Mouse (Mus musculus) liver, embryonic 11.5 days (tissue): ENCODE measurements at regions not wholly inside any gene's neighbourhood (a gene's known extent, or its start where the extent isn't known, plus 50 kb on each side); places are given as distances from the start of the nearest gene placed in this dataset.
A peak's percentile ranks its signal among the peaks of the same experiment; 100 is the strongest.

ENCODE experiments used
- ATAC-seq: fragments of 200-750 bp; cut with Nextera tagmentation; replicated peaks from 2 replicates; pipeline ENCODE4 v1.8.0; 2017; ENCODE audit warnings: moderate number of reproducible peaks, mild to moderate bottlenecking, moderate TSS enrichment, moderate library complexity; ENCODE audit not compliant: low FRiP score
- DNase-seq: peaks from one replicate; pipeline ENCODE4 v3.0.0-alpha.2; 2017; ENCODE audit warnings: low spot score
- H3K27ac ChIP-seq: fragments of 300-500 bp; sonication (generic); 2 replicates; pipeline ENCODE4 v1.5.1; 2014; ENCODE audit warnings: mild to moderate bottlenecking, low read depth, low read length, control low read depth
- H3K27me3 ChIP-seq: fragments of 300-500 bp; sonication (generic); replicated peaks from 2 replicates; pipeline ENCODE4 v1.6.1; 2014; ENCODE audit warnings: low read length, mixed read lengths; ENCODE audit not compliant: control insufficient read depth, insufficient read depth
- H3K36me3 ChIP-seq: fragments of 300-500 bp; sonication (generic); 2 replicates; pipeline ENCODE4 v1.6.1; 2014; ENCODE audit warnings: mild to moderate bottlenecking, low read length, moderate library complexity, mixed read lengths; ENCODE audit not compliant: control insufficient read depth, insufficient read depth
- H3K4me1 ChIP-seq: fragments of 300-500 bp; sonication (generic); replicated peaks from 2 replicates; pipeline ENCODE4 v1.6.1; 2014; ENCODE audit warnings: low read length, mixed read lengths; ENCODE audit not compliant: control insufficient read depth, insufficient read depth
- H3K4me2 ChIP-seq: fragments of 300-500 bp; sonication (generic); 2 replicates; pipeline ENCODE4 v1.6.1; 2014; ENCODE audit warnings: mild to moderate bottlenecking, control low read depth, moderate library complexity
- H3K4me3 ChIP-seq: fragments of 300-500 bp; sonication (generic); 2 replicates; pipeline ENCODE4 v1.5.1; 2014; ENCODE audit warnings: low read depth, low read length, control low read depth
- H3K9ac ChIP-seq: fragments of 300-500 bp; sonication (generic); 2 replicates; pipeline ENCODE4 v1.6.1; 2014; ENCODE audit warnings: low read depth, low read length, control low read depth
- H3K9me3 ChIP-seq: fragments of 300-500 bp; sonication (generic); 2 replicates; pipeline ENCODE4 v1.6.1; 2016; ENCODE audit warnings: low read length, inconsistent platforms, mixed read lengths; ENCODE audit not compliant: control insufficient read depth
- WGBS: fragments of 180-500 bp; shearing (Covaris S2); extraction: QIAGEN DNeasy Blood & Tissue Kit; methylation state at CpG from one replicate; pipeline ENCODE4 v1.1.7; 2014; 5-methylcytosine and 5-hydroxymethylcytosine counted together

DNA sequence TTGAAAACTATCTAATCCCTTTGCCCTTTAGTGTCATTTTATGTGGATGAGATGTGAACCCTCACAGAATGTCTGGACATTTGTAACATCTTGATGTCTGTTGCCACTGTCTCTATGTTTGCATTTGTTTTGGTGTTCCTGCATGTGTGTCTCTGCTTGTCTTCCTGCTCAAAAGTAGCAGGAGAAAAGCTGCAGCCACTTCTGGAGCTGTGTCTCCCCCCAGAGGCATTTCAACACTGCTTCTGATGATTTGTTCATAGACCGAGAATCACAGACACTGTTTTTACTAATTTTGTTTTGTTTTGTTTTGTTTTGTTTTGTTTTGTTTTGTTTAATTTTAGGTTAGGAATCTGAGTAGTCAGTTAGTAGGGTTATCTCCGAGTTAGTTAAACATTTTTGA lies 883.8 kb downstream of the Gbe1 start:
- H3K27me3 ChIP-seq, result no peaks in the 10 kb centered on the region
- no peaks in the 10 kb centered on the region for H3K9me3 ChIP-seq
- H3K27ac ChIP-seq, result no peak overlapping the region
- DNase-seq (no peak), ATAC-seq (no peak)
- H3K4me1 ChIP-seq, result no peaks in the 10 kb centered on the region
- no peak overlapping the region for H3K4me3 ChIP-seq
- 73% methylated on average over 2 of the region's 2 CpGs for WGBS
- no peaks in the 10 kb centered on the region for H3K36me3 ChIP-seq
- no peak overlapping the region for H3K4me2 ChIP-seq
- H3K9ac ChIP-seq, result no peak overlapping the region

DNA sequence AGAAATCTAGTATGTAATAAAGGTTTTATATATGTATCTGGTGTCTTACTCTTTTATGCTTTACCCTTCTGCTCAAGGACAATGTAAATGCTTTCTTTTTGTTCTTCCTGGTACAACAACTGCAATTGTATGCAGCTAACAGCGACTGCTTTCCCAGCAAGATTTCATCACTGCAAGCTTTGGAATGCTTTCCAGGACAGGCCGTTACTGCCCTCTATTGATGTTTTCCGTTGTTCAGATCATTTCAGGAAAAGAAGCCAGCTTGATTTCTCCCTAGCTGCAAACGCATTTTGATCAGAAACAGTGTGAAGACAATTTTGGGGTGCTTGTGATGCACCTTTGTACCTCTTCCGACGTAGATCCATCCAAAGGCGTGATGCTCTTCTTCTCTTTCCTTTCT lies 895.1 kb downstream of the Gbe1 start:
- 58% methylated on average over 7 of the region's 7 CpGs for WGBS
- Histone ChIP-seq H3K36me3 (no peaks in the 10 kb centered on the region), H3K27ac (no peak overlapping the region), H3K9me3 (no peaks in the 10 kb centered on the region), H3K27me3 (no peaks in the 10 kb centered on the region), H3K4me3 (no peak overlapping the region), H3K4me1 (no peaks in the 10 kb centered on the region), H3K9ac (no peak overlapping the region), H3K4me2 (no peak overlapping the region)
- ATAC-seq (no peak), DNase-seq (no peak)

DNA sequence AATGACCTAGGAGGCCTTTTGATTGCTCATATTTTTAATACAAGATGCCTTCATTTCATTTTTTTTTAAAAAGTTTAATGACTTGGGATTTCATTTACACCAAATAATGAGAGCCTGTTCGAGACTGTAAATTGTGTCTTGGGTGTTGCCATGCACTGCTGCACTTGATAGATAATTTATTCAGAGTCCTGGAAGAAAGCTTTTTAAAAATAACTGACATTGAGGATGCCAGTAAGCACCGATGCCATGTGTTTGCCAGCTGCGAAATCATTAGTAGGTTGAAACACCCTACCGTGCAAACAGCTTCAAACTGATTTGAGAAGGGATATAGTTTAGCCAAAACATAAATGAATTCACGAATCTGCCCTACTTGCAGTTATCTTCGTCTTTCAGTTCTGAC lies 910.7 kb downstream of the Gbe1 start:
- no peak overlapping the region for H3K27ac ChIP-seq
- H3K4me3 ChIP-seq, result no peak overlapping the region
- H3K9ac ChIP-seq, result no peak overlapping the region
- H3K36me3 ChIP-seq, result no peaks in the 10 kb centered on the region
- WGBS, result 67% methylated on average over 6 of the region's 6 CpGs
- no peak for DNase-seq
- H3K4me1 ChIP-seq, result no peaks in the 10 kb centered on the region
- no peak overlapping the region for H3K4me2 ChIP-seq
- no peaks in the 10 kb centered on the region for H3K9me3 ChIP-seq
- no peaks in the 10 kb centered on the region for H3K27me3 ChIP-seq
- ATAC-seq, result no peak

DNA sequence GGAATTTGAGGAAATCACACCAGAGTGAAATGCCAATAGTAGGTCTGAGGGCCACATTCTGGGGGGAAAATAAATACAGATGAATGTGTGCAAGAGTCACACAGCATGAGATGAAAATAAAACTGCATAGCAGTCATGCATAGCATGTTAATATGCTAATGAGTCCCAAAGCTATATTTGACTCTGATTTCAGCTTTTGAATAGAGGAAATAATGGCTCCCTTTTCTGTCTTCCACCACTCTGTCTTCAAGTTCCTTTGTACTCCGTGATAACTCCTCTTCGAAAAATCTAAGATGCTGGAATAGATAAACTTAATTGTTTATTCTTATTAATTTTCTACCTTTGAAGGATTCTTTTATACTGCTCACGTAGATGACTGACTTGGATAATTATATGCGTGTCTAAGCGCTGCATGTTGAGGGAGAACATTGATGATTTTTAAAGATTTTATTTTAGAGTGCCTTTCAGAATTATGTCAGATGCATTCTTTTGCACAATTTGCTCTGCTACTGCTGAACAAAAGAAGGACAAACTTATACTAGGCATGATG lies 916.4 kb downstream of the Gbe1 start:
- no peak for ATAC-seq
- Histone ChIP-seq H3K27ac (no peak overlapping the region), H3K36me3 (no peaks in the 10 kb centered on the region), H3K27me3 (no peaks in the 10 kb centered on the region), H3K4me3 (no peak overlapping the region), H3K9me3 (no peaks in the 10 kb centered on the region), H3K4me2 (no peak overlapping the region), H3K4me1 (no peaks in the 10 kb centered on the region), H3K9ac (no peak overlapping the region)
- no peak for DNase-seq
- 83% methylated on average over 5 of the region's 5 CpGs for WGBS

DNA sequence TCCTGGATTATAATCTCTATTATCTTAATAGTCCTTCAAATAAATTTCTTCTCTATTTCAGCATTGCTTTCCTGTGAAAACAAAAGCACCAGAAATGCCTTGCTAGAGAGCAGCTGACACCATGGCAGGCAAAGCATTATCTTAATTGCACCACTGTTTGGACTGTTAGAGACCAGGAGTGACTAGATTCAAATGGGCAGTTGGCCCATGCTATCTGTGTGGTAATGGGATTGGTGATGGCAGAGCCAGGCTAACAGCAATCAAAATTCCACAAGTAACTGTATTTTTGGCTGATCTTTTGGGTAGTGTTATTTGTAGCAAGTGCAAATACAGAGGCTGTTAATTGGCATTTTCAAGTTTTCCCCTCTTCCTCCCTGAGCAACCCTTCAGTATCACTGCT lies 929.3 kb downstream of the Gbe1 start:
- no peaks in the 10 kb centered on the region for H3K4me1 ChIP-seq
- H3K4me3 ChIP-seq, result no peak overlapping the region
- ATAC-seq (no peak), DNase-seq (no peak)
- H3K27ac ChIP-seq, result no peak overlapping the region
- no peaks in the 10 kb centered on the region for H3K27me3 ChIP-seq
- H3K36me3 ChIP-seq, result no peaks in the 10 kb centered on the region
- no peaks in the 10 kb centered on the region for H3K9me3 ChIP-seq
- H3K4me2 ChIP-seq, result no peak overlapping the region
- H3K9ac ChIP-seq, result no peak overlapping the region

DNA sequence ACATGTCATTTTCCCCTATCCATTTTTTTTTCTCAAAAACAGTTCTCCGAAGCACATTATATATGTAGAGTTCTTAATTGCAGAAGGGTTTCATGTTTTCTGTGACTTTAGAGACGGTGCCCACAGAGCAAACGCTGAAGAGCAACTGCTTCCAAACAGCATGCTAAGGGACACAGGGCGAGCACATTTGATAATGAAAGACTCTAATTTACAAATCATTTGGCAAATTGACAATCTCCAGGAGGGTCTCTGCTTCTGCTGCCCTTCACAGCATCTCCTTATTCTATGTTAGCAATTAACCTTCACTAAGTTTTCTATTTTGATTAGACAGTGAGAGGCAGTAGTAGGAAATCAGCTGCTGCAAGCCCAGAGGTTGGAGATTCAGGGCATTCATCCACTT lies 929.7 kb downstream of the Gbe1 start:
- no peaks in the 10 kb centered on the region for H3K36me3 ChIP-seq
- H3K4me3 ChIP-seq, result no peak overlapping the region
- ATAC-seq, result no peak
- H3K4me2 ChIP-seq, result no peak overlapping the region
- 69% methylated on average over 4 of the region's 4 CpGs for WGBS
- no peak overlapping the region for H3K9ac ChIP-seq
- no peaks in the 10 kb centered on the region for H3K4me1 ChIP-seq
- no peak overlapping the region for H3K27ac ChIP-seq
- no peak for DNase-seq
- H3K9me3 ChIP-seq, result no peaks in the 10 kb centered on the region
- no peaks in the 10 kb centered on the region for H3K27me3 ChIP-seq

DNA sequence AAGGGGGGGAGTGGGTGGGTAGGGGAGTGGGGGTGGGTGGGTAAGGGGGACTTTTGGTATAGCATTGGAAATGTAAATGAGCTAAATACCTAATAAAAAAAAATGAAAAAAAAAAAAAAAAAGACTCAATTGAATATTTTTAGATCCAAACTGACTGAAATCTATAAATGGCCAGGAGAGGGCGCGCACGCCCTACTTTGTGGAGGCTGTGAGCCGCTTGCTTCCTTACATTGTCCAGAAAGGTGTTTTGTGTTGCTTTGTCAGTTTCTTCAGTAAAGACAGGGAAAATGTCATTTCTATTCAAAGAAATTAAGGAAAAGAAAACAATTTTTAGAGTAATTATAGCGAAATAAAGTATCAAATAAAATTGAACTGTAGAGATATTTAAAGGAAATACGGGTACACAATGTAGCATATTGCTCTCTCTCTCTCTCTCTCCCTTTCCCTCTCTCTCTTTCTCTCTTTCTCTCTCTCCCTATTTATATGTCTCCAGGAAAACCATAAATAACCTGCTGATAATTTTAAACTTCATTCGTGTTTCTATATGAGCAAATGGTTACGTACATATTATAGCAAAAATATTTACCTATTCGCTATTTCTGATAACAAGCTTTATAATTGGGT lies 933.9 kb downstream of the Gbe1 start:
- Histone ChIP-seq H3K27ac (no peak overlapping the region), H3K9me3 (no peaks in the 10 kb centered on the region), H3K4me2 (no peak overlapping the region), H3K36me3 (no peaks in the 10 kb centered on the region), H3K9ac (no peak overlapping the region), H3K4me1 (no peaks in the 10 kb centered on the region), H3K27me3 (no peaks in the 10 kb centered on the region), H3K4me3 (no peak overlapping the region)
- no peak for ATAC-seq
- 36% methylated on average over 9 of the region's 9 CpGs for WGBS
- peak; percentile 39 for DNase-seq

DNA sequence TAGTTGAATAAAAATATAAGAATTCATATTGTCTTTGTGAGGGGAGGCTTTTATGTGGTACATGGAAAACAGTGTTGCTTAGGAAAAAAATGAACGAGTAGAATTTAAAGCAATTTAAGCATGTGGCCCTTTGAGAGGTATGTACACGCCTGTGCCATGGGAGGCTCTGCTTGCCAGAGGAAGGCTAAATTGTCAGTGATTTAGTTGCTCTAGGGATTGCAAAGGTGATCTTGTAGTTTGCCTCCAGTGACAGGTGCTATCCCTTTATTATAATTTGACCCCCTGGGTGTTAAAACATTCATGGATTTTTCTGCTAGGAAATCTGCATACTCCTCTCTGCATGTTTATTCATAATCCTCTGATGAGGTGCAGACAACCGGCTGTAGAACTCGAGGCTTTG lies 942.0 kb downstream of the Gbe1 start:
- H3K9me3 ChIP-seq, result no peaks in the 10 kb centered on the region
- no peak overlapping the region for H3K9ac ChIP-seq
- H3K4me1 ChIP-seq, result no peaks in the 10 kb centered on the region
- H3K4me3 ChIP-seq, result no peak overlapping the region
- H3K4me2 ChIP-seq, result no peak overlapping the region
- H3K36me3 ChIP-seq, result no peaks in the 10 kb centered on the region
- H3K27ac ChIP-seq, result no peak overlapping the region
- ATAC-seq (no peak), DNase-seq (no peak)
- 81% methylated on average over 4 of the region's 4 CpGs for WGBS
- no peaks in the 10 kb centered on the region for H3K27me3 ChIP-seq

DNA sequence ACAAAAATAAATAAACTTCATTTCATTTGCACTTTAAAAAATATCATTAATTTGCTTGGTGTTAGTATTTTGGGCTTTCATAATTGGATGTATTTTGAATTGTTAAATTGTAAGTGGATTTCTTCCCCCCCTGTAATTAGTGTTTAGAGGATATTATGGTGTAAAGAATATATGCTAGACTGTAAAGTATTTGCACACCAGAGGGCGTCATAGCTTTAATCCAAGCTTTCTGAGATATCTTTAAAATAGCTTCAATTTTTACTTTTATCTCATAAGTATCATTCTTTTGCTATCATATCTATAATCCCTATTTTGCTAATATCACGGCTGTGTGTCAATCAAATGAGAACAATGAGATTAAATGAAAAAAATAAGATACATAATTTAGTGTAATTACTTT lies 942.4 kb downstream of the Gbe1 start:
- Histone ChIP-seq H3K27ac (no peak overlapping the region), H3K9ac (no peak overlapping the region), H3K36me3 (no peaks in the 10 kb centered on the region), H3K9me3 (no peaks in the 10 kb centered on the region), H3K27me3 (no peaks in the 10 kb centered on the region), H3K4me1 (no peaks in the 10 kb centered on the region), H3K4me2 (no peak overlapping the region), H3K4me3 (no peak overlapping the region)
- WGBS, result 69% methylated on average over 2 of the region's 2 CpGs
- no peak for DNase-seq
- no peak for ATAC-seq
